Mouse (Mus musculus): ENCODE measurements around the gene Adamtsl5. TPM values are rescaled to one million over a fixed set of nuclear protein-coding genes. Genes with fewer than 3 reads are reported as not detected.
"Not testable (repeated sequence)": the region's sequence is repeated elsewhere in the genome, so short reads cannot be mapped to it uniquely, and the experiment has no call there.

Adamtsl5 gene
- polyA plus RNA-seq, 1 experiment, result 10.8 TPM

- H3K27ac ChIP-seq (ENCODE audit: insufficient read depth, low read length), result peak overlapping the region; percentile 65
- TF ChIP-seq CTCF (IDR thresholded peaks at IDR 0.05; ENCODE audit: borderline replicate concordance, insufficient read depth, low read depth, low read length) (no peak), POLR2A (IDR thresholded peaks at IDR 0.05; ENCODE audit: borderline replicate concordance, insufficient read depth, low read length) (no peak)
- peak in 1 of 2 experiments; percentile 58 for DNase-seq
- peak overlapping the region; percentile 78 for H3K4me3 ChIP-seq (replicated peaks; ENCODE audit: insufficient read depth, low read depth, low read length)
- peaks cover 12% of the 10 kb centered on the region; the same call in 1 of the 2 replicates for H3K4me1 ChIP-seq (ENCODE audit: control insufficient read depth, insufficient read depth, low read length)
- no peaks in the 10 kb centered on the region for H3K27me3 ChIP-seq (ENCODE audit: control insufficient read depth, insufficient read depth, low read length)
- under 1% methylated on average over 34 of the region's 34 CpGs for WGBS
Observed at GRCm38 (mm10) chr10:80356737-80357136, 8.5 kb upstream of the Adamtsl5 start.

GRCm38 (mm10) chr10:80356001-80356682 is 7.9 kb upstream of the Adamtsl5 start, which contains the start of gene Plk5:
Gene Plk5 (plus strand): TSS chr10:80356459.
- Histone ChIP-seq H3K4me1 (ENCODE audit: control insufficient read depth, insufficient read depth, low read length) (peaks cover 12% of the 10 kb centered on the region; the same call in 1 of the 2 replicates), H3K4me3 (replicated peaks; ENCODE audit: insufficient read depth, low read depth, low read length) (peak within 1 kb of the TSS; percentile 78), H3K27ac (ENCODE audit: insufficient read depth, low read length) (peak within 1 kb of the TSS; percentile 98), H3K27me3 (ENCODE audit: control insufficient read depth, insufficient read depth, low read length) (no peaks in the 10 kb centered on the region)
- WGBS, result under 1% methylated on average over 52 of the region's 53 CpGs
- TF ChIP-seq CTCF (IDR thresholded peaks at IDR 0.05; ENCODE audit: borderline replicate concordance, insufficient read depth, low read depth, low read length) (no peak), POLR2A (IDR thresholded peaks at IDR 0.05; ENCODE audit: borderline replicate concordance, insufficient read depth, low read length) (peak; percentile 95)
- DNase-seq, result peak; percentile 79 to 84

GRCm38 (mm10) chr10:80355431-80355830 is 7.2 kb upstream of the Adamtsl5 start:
- TF ChIP-seq POLR2A (IDR thresholded peaks at IDR 0.05; ENCODE audit: borderline replicate concordance, insufficient read depth, low read length) (peak; percentile 84), CTCF (IDR thresholded peaks at IDR 0.05; ENCODE audit: borderline replicate concordance, insufficient read depth, low read depth, low read length) (no peak)
- peak overlapping the region; percentile 98 for H3K27ac ChIP-seq (ENCODE audit: insufficient read depth, low read length)
- H3K27me3 ChIP-seq (ENCODE audit: control insufficient read depth, insufficient read depth, low read length), result no peaks in the 10 kb centered on the region
- peak; percentile 83 to 86 for DNase-seq
- H3K4me1 ChIP-seq (ENCODE audit: control insufficient read depth, insufficient read depth, low read length), result peaks cover 12% of the 10 kb centered on the region; the same call in 1 of the 2 replicates
- WGBS, result 4% methylated on average over 9 of the region's 9 CpGs
- peak overlapping the region; percentile 78 for H3K4me3 ChIP-seq (replicated peaks; ENCODE audit: insufficient read depth, low read depth, low read length)

- WGBS, result 84% methylated on average over 8 of the region's 8 CpGs
- H3K4me3 ChIP-seq (replicated peaks; ENCODE audit: insufficient read depth, low read depth, low read length), result no peak overlapping the region
- no peaks in the 10 kb centered on the region for H3K27me3 ChIP-seq (ENCODE audit: control insufficient read depth, insufficient read depth, low read length)
- no peak for DNase-seq
- peaks cover 17% of the 10 kb centered on the region for H3K4me1 ChIP-seq (ENCODE audit: control insufficient read depth, insufficient read depth, low read length)
- TF ChIP-seq CTCF (IDR thresholded peaks at IDR 0.05; ENCODE audit: borderline replicate concordance, insufficient read depth, low read depth, low read length) (no peak), POLR2A (IDR thresholded peaks at IDR 0.05; ENCODE audit: borderline replicate concordance, insufficient read depth, low read length) (no peak)
- no peak overlapping the region for H3K27ac ChIP-seq (ENCODE audit: insufficient read depth, low read length)
Observed at GRCm38 (mm10) chr10:80352727-80353126, 4.5 kb upstream of the Adamtsl5 start.

DNA sequence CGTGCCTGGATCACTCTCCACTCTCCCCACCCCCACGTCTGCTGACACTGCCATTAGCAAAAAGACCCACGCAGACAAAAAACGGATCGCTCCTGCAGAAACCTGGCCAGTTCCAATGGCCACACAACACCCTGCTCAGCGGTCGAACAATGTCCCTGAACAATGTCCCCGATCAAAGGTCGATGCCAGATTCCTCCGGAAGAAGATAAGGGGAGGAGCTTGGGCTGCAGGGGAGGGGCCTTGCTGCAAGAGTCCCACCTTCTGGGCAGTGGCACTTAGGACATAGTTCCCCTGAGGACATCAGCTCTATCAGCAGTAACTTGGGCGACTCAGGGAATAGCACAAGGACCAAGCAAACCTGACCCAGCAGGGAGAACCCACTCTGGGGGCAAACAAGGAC is 3.7 kb upstream of the Adamtsl5 start:
- no peak overlapping the region for H3K4me3 ChIP-seq (replicated peaks; ENCODE audit: insufficient read depth, low read depth, low read length)
- H3K27ac ChIP-seq (ENCODE audit: insufficient read depth, low read length), result no peak overlapping the region
- H3K27me3 ChIP-seq (ENCODE audit: control insufficient read depth, insufficient read depth, low read length), result no peaks in the 10 kb centered on the region; the same call in 1 of the 2 replicates
- peaks cover 20% of the 10 kb centered on the region for H3K4me1 ChIP-seq (ENCODE audit: control insufficient read depth, insufficient read depth, low read length)
- 38% methylated on average over 11 of the region's 11 CpGs for WGBS
- TF ChIP-seq CTCF (IDR thresholded peaks at IDR 0.05; ENCODE audit: borderline replicate concordance, insufficient read depth, low read depth, low read length) (no peak), POLR2A (IDR thresholded peaks at IDR 0.05; ENCODE audit: borderline replicate concordance, insufficient read depth, low read length) (no peak)
- no peak for DNase-seq

- H3K4me1 ChIP-seq (ENCODE audit: control insufficient read depth, insufficient read depth, low read length), result peaks cover 18% of the 10 kb centered on the region
- peak; percentile 76 to 91 for DNase-seq
- H3K4me3 ChIP-seq (replicated peaks; ENCODE audit: insufficient read depth, low read depth, low read length), result no peak overlapping the region
- WGBS, result 6% methylated on average over 7 of the region's 7 CpGs
- TF ChIP-seq CTCF (IDR thresholded peaks at IDR 0.05; ENCODE audit: borderline replicate concordance, insufficient read depth, low read depth, low read length) (peak; percentile 95), POLR2A (IDR thresholded peaks at IDR 0.05; ENCODE audit: borderline replicate concordance, insufficient read depth, low read length) (no peak)
- H3K27ac ChIP-seq (ENCODE audit: insufficient read depth, low read length), result no peak overlapping the region
- no peaks in the 10 kb centered on the region; the same call in 1 of the 2 replicates for H3K27me3 ChIP-seq (ENCODE audit: control insufficient read depth, insufficient read depth, low read length)
Observed at GRCm38 (mm10) chr10:80350292-80350691, 2.1 kb upstream of the Adamtsl5 start.

DNA sequence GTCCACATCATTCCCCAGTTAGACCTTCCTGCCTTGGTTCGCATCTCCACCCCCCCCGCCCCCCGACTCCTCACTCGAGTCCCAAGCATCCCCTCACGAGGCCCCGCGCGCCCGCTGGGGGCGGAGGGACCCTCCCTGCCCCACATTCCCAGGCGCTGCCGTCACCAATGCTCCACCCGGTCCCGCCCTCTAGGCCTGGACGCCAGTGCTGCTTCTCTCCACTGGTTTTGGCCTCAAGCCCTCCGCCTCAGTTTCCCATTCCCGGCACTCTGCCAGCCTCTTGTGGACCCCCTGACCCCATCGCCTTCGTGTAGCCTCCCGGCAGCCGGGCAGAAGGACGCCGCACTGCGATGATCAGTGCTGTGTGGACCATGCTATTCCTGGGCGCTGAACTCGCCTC is 769 bp upstream of the Adamtsl5 start:
- 21% methylated on average over 25 of the region's 26 CpGs for WGBS
- DNase-seq, result no peak
- peaks cover 8% of the 10 kb centered on the region for H3K4me1 ChIP-seq (ENCODE audit: control insufficient read depth, insufficient read depth, low read length)
- no peak overlapping the region for H3K27ac ChIP-seq (ENCODE audit: insufficient read depth, low read length)
- no peak for TF ChIP-seq POLR2A (IDR thresholded peaks at IDR 0.05; ENCODE audit: borderline replicate concordance, insufficient read depth, low read length)
- TF ChIP-seq CTCF (IDR thresholded peaks at IDR 0.05; ENCODE audit: borderline replicate concordance, insufficient read depth, low read depth, low read length), result no peak
- H3K27me3 ChIP-seq (ENCODE audit: control insufficient read depth, insufficient read depth, low read length), result no peaks in the 10 kb centered on the region; the same call in 1 of the 2 replicates
- no peak overlapping the region for H3K4me3 ChIP-seq (replicated peaks; ENCODE audit: insufficient read depth, low read depth, low read length)

GRCm38 (mm10) chr10:80347514-80347967 is 671 bp downstream of the Adamtsl5 start:
- Histone ChIP-seq H3K4me1 (ENCODE audit: control insufficient read depth, insufficient read depth, low read length) (peaks cover 10% of the 10 kb centered on the region), H3K4me3 (replicated peaks; ENCODE audit: insufficient read depth, low read depth, low read length) (no peak overlapping the region)

DNA sequence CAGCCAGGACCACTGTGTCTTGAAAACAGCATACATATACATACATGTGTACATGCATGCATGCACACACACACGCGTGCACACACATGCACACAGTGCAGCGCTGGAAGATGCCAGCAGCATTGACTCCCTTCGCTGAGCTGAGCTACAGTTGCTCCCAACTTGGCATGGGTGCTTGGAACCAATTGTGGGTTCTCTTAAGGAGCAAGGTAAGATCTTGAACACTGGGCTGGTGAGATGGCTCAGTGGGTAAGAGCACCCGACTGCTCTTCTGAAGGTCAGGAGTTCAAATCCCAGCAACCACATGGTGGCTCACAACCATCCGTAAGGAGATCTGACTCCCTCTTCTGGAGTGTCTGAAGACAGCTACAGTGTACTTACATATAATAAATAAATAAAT is 2.3 kb downstream of the Adamtsl5 start:
- H3K4me1 ChIP-seq (ENCODE audit: control insufficient read depth, insufficient read depth, low read length), result peaks cover 13% of the 10 kb centered on the region
- not testable (repeated sequence) for DNase-seq
- 83% methylated on average over 6 of the region's 6 CpGs for WGBS

More at GRCm38 (mm10) chr10:80347514-80347967, 671 bp downstream of the Adamtsl5 start:
- Histone ChIP-seq H3K27ac (ENCODE audit: insufficient read depth, low read length) (no peak overlapping the region), H3K27me3 (ENCODE audit: control insufficient read depth, insufficient read depth, low read length) (no peaks in the 10 kb centered on the region; the same call in 1 of the 2 replicates)
- 9% methylated on average over 17 of the region's 17 CpGs for WGBS
- no peak for DNase-seq
- TF ChIP-seq CTCF (IDR thresholded peaks at IDR 0.05; ENCODE audit: borderline replicate concordance, insufficient read depth, low read depth, low read length) (no peak), POLR2A (IDR thresholded peaks at IDR 0.05; ENCODE audit: borderline replicate concordance, insufficient read depth, low read length) (no peak)

More for the DNA sequence above, 2.3 kb downstream of the Adamtsl5 start:
- H3K27me3 ChIP-seq (ENCODE audit: control insufficient read depth, insufficient read depth, low read length); H3K4me3 ChIP-seq (replicated peaks; ENCODE audit: insufficient read depth, low read depth, low read length); H3K27ac ChIP-seq (ENCODE audit: insufficient read depth, low read length): not testable (repeated sequence)
